Mouse (Mus musculus) fibroblast of lung, adult 2 months (primary cell): ENCODE data around the gene Commd1.
A peak's percentile ranks its signal among the peaks of the same experiment; 100 is the strongest.

Experiments used
- DNase-seq: peaks from one replicate; pipeline ENCODE4 v3.0.0-alpha.2; 2011; ENCODE audit warnings: low read depth

The Commd1 gene

DNA sequence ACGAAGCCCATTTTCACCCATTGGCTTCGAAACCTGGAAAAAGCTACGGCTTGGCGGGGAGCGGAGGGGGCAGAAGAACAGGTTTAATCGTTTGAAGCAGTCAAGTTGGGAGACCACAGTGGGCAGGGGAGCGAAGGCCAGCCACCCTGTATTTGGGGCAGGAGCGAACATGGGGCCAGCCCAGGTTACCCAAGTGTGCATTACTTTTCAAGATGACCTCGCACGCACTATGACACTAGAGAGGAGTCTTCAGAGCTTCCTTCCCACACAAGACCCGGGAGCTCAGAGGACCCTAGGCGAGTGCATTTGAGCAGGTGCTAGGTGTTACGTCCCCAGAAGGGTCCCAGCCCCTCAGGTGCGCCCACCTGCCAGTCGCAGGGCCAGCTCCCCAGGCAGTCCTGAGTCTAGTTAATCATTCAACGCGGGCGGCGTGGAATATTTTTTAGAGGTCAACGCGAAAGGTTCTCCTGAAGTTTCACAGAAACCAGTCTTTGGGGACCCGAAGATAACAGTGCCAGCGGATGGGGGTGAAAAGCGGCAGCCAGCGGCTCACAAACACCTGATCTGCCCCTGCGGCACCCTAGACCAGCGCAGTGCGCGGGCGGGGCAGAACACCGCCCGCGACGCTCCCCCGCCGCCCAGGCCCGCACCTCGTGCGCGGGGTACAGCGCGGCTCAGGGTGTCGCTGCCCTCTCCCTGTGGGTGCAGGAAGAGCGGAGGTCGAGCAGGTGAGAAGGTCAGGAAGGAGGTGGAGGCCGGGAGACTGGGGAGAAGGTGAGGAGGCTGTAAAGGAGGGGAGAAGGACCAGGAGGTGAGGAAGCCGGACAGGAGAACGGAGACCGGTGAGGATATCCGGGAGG, 123.5 kb downstream of the Commd1 start:
- no peak for DNase-seq

DNA sequence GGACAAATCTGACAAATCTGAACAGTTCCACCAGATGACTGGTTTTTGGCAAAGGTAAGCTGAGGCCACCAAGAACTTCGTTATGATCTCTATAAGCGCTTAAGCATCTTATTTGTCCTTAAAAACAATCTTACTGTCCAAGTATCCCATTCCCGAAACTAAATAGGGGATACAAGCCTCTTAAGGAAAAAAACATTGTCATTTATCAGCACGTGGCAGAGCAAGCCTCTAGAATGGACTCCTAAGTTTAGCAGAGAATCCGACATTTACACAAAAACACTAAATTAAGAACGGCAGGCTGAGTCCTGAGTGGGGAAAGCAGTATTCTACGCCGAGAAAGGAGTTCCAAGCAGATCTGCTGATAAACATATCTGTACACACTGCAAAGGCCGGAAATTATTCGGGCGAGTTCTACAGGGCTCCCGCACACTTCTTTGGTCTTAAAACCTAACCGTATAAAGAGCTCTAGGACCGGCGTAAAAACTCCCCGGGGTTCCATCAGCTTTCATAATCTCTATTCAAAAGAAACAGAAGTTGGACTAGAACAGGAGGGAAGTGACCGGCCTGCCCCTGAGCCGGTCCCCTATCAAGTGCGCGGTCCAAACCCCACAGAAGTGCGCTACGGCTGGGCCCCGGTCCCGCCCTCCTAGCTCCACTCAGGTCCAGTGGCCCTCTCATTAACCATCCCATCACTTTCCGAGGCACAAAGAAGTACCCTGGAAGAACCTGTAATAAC, 124.3 kb downstream of the Commd1 start:
- no peak for DNase-seq

DNA sequence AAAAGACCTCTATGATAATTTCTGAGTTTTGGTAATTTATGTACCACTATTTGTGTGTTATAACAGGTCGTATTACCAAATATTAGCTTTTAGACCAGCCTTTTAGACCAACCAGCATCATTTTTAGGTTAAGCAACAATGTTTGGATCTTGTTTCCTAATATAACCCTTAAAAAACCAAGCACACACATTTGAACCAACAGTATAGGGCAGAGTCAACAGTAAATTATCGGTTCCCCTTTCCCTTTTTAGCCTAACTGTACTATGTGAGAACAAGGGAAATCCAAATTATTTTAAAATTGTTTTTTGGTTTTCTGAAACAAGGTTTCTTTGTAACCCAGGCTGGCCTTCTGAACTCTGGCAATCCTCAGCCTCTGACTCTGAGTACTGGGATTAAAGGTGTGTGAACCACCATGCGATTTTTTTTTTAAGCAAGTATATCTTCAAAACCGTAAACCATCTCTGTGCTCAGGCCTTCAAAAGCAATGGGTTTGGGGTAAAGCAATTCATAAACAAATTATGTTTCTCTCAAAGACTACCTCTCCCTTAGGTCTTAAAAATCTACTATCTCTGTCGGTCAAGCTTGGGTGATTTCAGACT, 125.0 kb downstream of the Commd1 start:
- no peak for DNase-seq

DNA sequence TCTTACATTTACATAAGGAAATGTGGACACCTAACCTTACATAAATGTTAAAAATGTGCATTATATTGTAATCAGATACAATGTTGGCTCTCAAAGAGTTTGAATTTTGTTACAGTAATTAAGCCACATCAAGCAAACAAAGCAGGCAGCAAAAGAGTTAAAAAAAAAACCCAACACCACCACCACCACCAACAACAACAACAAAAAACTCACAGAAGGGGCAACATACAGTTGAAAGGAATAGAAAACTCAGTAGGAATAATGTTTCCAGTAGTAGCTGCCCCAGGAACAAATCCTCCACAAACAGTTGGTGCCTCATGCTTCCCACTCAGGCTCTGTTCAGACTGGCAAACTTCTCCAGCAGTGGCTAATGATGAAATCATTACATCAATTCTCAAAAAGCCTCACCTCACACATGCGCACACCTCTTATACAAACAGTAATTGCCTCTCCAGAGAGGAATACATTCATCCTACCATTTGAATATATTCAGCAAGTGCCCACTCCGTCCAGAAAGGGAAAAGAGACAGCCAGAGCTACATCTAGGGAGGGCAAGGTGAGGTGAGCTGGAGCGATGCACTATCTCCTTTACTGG, 125.7 kb downstream of the Commd1 start:
- DNase-seq, result no peak

DNA sequence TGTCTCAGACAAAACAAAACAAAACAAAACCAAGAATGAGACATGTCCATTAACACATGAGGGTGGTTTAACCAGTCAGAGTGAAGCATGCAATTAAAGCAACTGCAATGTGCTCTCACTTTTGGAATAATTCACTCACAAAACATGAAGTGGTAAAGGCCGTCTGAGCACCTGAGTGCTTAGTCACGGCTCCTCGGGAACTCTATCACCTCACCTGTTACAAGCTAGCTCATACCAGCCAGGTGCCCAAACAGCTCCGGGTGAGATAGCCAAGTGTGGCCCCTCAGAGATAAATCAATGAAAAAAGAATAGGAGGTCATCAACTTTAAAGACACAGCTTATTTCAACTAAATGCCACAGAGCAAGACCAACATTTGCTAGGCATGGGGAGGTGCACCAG, 127.6 kb downstream of the Commd1 start:
- no peak for DNase-seq

DNA sequence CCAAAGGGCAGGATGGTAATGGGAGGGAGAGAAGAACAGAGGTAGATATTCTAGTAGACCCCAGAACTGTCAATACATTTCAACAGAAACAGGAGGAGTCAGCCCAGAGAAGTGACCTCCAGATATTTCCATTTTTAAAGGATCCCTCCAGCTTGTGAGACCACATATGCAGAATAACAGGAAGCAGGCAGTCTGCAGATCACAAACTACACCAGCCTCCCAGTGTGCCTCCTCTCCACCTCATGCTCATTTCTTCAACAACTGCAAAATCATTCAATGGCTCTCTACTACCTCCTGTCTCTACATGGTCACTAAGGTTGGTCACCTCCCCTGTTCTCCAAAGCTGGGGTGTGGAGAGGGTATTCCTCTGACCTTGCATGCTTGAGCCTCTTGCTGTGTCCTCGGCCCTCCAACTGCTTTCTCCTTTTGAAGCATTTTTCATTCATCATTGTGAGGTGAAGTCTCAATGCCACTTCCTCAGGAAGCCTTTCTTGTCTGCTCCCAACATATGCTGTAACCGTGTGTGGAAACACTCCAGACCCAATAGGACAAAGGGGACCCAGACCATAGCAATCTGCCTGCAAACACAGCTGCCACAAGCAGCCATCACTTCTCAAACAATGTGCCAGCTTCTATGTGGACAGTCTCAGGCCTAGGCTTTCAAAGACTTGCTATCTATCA, 128.6 kb downstream of the Commd1 start:
- DNase-seq, result no peak

DNA sequence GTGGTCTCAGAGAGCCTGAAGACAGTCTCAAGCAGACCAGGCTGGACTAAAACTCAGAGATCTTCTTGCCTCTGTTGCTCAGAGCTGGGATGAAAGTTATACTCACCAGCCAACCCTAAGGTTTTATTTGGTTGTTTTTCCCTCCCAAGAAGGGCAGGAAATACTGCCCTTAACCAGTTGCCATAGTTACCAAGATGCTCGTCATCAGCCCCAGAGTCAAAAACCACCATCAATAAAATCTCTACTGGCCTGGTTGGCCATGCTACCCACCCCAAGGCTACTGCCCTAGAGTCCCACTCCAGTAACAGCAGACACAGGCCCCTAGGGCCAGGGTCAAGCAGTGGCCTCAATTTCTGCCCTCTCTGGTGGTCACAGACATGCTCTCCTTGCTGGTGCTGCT, 129.7 kb downstream of the Commd1 start:
- DNase-seq, result no peak

DNA sequence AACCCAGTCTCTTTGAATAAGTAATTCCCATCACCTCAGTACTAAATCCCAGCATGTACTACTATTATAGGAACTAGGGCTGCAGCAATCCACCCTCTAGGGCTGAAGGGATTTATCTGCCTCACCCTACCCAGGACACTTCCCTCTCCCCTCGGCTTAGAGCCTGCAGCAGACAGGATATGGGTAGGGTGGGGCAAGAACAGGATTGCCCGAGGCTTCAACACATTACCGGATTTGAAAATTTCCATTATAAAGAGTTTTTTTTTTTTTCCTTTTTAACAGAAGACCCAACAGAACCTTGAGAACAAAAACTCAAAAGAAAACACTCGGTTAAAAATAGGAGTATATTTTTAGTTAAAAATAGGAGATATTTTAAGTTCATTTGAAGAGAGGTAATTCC, 130.8 kb downstream of the Commd1 start:
- no peak for DNase-seq

DNA sequence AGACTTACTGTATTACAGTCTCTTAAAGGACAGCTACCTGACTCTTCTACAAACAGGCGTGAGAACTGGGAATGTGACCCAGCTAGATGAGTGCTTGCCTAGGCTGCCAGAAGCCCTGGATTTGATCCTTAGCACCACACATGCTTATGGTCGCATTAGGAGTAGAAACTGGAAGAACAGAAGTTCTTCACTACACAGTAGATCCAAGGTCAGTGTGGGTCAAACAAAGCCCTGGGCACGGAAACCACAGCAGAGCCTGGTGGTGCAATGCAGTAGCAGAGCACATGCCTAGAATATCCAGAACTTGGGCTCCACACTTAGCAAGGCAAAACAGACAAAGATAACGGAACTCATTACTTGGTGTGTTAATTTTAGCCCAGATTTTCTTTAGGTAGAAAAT, 132.1 kb downstream of the Commd1 start:
- DNase-seq, result no peak

DNA sequence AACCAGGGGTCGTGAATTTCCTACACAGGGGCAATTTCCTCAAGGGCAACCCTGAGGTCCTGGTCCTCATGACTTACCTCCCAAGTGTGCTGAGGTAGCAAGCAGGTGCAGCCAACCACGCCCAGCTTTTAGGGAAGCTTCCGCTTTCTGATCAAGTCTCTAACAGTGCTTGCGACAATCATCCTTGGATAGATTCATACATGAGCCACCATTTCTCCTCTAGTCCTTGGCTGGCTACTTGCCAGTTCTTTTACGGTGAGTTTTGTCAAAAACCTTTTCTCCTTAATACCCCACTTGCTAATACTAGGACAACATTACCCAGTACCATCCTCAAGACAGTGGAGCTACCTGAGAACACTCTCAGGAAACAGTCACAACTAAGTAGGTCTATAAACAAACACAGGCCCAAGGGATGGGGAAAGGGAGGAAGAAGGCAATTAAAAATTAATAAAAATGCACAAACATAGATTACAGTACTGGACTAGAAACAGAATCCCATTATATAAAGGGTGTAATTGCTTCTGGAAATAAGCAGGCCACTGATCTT, 133.5 kb downstream of the Commd1 start:
- no peak for DNase-seq

DNA sequence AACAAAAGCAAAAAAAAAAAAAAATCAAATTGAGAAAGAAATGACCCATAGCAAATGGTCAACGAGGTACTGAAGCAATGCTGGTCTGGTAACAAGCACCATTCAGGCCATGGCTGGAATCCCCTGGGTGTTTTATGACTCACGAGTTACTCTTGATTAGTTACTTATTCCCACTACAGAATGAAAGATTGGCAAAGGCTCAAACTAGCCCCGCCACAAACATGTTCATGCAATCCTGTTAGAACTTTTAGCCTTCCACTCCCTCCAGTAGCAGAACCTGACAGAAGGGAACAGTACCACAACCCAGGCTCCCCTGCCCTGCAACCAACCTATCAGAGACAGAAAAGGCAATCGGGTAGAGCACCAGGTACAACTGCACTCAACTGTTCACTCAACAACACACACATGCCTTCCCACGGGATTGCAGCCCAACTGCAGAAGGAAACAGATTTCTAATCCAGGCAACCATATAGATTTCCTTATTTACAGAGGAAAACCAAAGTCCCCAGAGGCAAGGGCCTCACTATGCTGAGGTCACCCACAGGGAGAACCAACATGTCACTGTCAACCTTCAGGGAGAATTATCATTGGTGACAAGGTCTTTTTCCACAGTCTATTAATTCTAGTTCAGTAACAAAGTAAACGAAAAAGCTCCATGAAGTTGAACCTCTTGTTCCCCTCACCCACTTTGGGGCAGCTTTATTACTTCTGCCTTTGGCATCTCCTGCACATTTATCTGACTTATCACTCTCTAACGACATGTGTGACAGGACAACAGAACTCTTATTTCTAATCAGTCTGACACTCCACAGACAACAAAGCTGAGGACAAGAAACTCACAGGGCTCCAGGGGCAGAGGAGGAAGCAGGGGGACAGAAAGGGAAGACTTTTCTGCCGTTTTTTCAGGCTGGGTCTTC, 134.2 kb downstream of the Commd1 start:
- peak; percentile 81 for DNase-seq

DNA sequence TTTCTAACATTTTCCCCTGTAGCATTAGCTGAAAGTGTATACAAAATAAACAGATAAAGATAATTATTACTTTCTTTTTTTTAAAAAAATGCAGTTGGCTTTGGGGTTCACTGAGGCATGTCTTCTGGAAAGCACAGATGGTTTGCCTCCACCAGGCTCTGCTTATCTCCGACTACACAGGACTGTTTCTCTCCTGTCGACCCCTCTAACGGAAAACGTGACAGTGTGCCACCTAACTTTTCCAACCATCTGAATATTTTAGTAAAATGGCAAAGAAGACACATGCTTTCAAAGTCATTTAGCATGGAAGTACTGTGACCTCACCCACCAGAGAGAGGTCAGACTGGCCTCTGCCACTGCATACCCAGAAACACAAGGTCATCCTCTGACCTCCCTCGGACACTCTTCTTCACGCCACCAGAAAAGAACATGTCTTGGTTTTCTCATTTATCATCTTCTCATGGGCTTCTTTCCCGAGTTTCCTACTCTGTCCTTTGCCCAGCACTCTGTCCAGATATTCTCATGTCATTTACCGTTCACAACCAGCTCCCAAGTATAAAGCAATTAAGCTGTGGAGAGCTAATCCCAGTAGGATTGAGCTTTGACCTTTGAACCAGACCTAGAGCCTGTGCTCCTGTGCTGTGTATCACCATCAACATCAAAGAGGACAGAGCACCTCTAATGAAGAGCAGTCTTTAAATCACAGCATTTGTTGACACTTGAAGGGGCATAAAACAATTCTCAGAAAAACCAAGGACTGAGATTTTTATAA, 135.0 kb downstream of the Commd1 start:
- no peak for DNase-seq
